In the genomic region with DNA sequence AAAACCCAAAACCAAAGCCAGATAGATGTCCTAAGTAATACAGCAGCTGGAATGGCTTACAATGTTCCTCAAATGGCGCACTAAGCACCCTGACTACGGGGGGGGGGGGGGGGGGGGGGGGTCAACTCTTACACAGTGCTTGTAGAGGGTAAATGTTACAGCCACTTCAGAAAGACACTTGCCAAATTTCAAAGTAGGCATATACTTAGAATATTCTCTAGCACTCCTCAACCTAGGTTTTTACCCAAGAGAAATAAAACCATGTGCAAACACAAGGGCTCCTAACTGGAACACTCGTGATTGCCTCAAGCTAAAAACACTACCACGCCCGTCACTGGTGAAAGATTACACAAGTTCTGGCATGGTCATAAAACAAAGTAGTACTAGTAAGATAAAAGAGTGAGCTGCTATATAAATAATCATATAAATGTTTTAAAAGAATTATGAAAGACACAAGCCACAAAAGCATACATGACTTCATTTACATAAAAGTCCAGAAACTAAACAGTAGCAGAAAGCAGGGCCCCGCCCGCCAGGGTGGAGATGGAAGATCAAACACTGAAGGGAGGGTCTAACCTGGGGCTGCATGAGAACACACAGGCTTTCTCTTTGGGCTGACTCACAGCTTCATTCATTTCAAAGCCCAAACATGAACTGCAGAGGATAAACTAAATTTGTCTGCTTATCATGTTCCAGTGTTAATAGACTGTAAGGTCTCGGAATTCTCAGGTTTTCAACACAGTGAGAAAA, we compare ENCODE assay signal across 16 mouse cellular contexts.
A peak's percentile ranks its signal among the peaks of the same experiment; 100 is the strongest.
DNase-seq lines count a peak whose midpoint lies in the region; ATAC-seq lines count a peak whose summit lies in the region.
"Had no signal": no experiment of that assay in that cellular context is flagged by ENCODE, and none has a peak within 500 bp of the region (broad histone marks: within the 10 kb centered on the region; RNA-seq: fewer than 3 reads in every experiment).

No protein-coding gene starts in this region.

- no peaks in the 10 kb centered on the region for H3K9me3 ChIP-seq in intestine, embryonic 15.5 days
- H3K9me3 ChIP-seq: embryonic facial prominence, embryonic 10.5 days; forebrain, embryonic 13.5 days; heart, embryonic 12.5 days; kidney, embryonic 15.5 days had no signal

- ATAC-seq in intestine, embryonic 15.5 days = peak; percentile 73
- ATAC-seq in megakaryocyte-erythroid progenitor cell, adult 5-6 weeks (replicated peaks; ENCODE audit: low FRiP score, low TSS enrichment, poor library complexity, severe bottlenecking) = peak; percentile 63
- ATAC-seq: forebrain, embryonic 13.5 days; hindbrain, postnatal 0 days had no signal

- 0 out of 2 replicates have a peak overlapping the region, but pooled peaks have one; percentile 28 for H3K27ac ChIP-seq in intestine, embryonic 15.5 days
- H3K27ac ChIP-seq: embryonic facial prominence, embryonic 10.5 days; forebrain, embryonic 13.5 days; hindbrain, postnatal 0 days; kidney, embryonic 15.5 days; liver, embryonic 14.5 days had no signal

- H3K27me3 ChIP-seq in intestine, embryonic 15.5 days (replicated peaks) = no peaks in the 10 kb centered on the region
- H3K27me3 ChIP-seq: forebrain, embryonic 13.5 days; heart, embryonic 12.5 days; kidney, embryonic 15.5 days had no signal

- no peak overlapping the region for H3K9ac ChIP-seq in intestine, embryonic 15.5 days
- H3K9ac ChIP-seq: forebrain, embryonic 13.5 days; heart, embryonic 12.5 days; kidney, embryonic 15.5 days; liver, embryonic 14.5 days had no signal

- no peak overlapping the region for H3K4me3 ChIP-seq in intestine, embryonic 15.5 days (replicated peaks)
- H3K4me3 ChIP-seq: embryonic facial prominence, embryonic 10.5 days; forebrain, embryonic 13.5 days; heart, embryonic 12.5 days; kidney, embryonic 15.5 days had no signal

- H3K4me2 ChIP-seq in intestine, embryonic 15.5 days (replicated peaks) = no peak overlapping the region
- H3K4me2 ChIP-seq: forebrain, embryonic 13.5 days; heart, embryonic 12.5 days; kidney, embryonic 15.5 days had no signal

- no peaks in the 10 kb centered on the region for H3K36me3 ChIP-seq in intestine, embryonic 15.5 days

- DNase-seq in kidney, adult 11 months = peak; percentile 7
- no peak for DNase-seq in kidney, postnatal 14 days
- peak; percentile 14 for DNase-seq in CD4-positive helper T cell, adult 2 months (ENCODE audit: low read depth, low spot score)
- no peak for DNase-seq in thymus, postnatal 36 days
- DNase-seq in layer of hippocampus, adult 11-12 months (ENCODE audit: low spot score) = no peak
- DNase-seq: cerebellum, postnatal 36 days; heart, postnatal 36 days; left cerebral cortex, postnatal 4 days had no signal

- WGBS in intestine, embryonic 15.5 days = 66% methylated on average over 7 of the region's 8 CpGs

- 0 out of 2 replicates have a peak, but pooled peaks cover 2% of the 10 kb centered on the region for H3K4me1 ChIP-seq in intestine, embryonic 15.5 days (replicated peaks)
- H3K4me1 ChIP-seq: forebrain, embryonic 13.5 days had no signal

Comparison
In these comparisons a context has a peak if more than half of its experiments do, and no peak if none do; other contexts are left out.
1. DNase-seq: peak in kidney, adult 11 months (single experiment) and CD4-positive helper T cell, adult 2 months (single experiment); none in kidney, postnatal 14 days (single experiment), thymus, postnatal 36 days (0 of 2) and layer of hippocampus, adult 11-12 months (single experiment).